Mouse (Mus musculus) myocyte (in vitro differentiated cells): Measurements from ENCODE around the gene Id3.
A peak's percentile ranks its signal among the peaks of the same experiment; 100 is the strongest.

ENCODE experiments used
- POLR2A ChIP-seq: IDR thresholded peaks from one replicate; pipeline ENCODE4 v1.6.1; 2011; ENCODE audit warnings: low read depth, mild to moderate bottlenecking, control low read depth, moderate library complexity; ENCODE audit not compliant: insufficient read length
- USF1 ChIP-seq: IDR thresholded peaks from one replicate; pipeline ENCODE4 v1.6.1; 2011; ENCODE audit warnings: low read depth, mild to moderate bottlenecking, control low read depth, moderate library complexity

GRCm38 (mm10) chr4:136144126-136144926 lies 1.0 kb downstream of the Id3 start:
- TF ChIP-seq POLR2A (peak; percentile 34), USF1 (no peak)
